Mouse (Mus musculus): ENCODE data around the gene Rpn2. TPM values are rescaled to one million over a fixed set of nuclear protein-coding genes. Genes with fewer than 3 reads are reported as not detected.

Gene Rpn2
- polyA plus RNA-seq, 1 experiment from 2014 or later: 269 TPM

DNA sequence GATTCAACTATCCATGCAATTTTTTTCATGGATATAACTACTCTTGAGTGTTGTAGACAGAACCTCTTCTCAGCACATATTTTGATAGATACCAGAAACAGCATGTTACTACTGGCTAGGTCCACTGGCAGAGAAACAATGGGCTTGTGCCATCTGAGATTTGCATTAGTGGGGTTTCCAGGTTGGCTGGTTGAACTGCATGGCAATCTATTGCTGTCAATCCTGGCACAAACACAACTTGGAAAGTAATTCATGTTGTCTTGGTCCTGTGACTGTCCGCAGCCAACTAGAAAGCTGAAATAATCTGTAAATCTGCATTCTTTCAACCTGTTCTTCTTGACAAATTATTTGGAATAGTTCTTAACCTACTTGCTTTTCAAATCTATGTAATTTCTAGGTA lies 15.7 kb upstream of the Rpn2 start:
- Histone ChIP-seq H3K4me2 (ENCODE audit: low read depth, severe bottlenecking) (no peak overlapping the region), H3K4me1 (ENCODE audit: control insufficient read depth, insufficient read depth, low read length) (0 out of 2 replicates have a peak, but pooled peaks cover 6% of the 10 kb centered on the region), H3K27ac (replicated peaks; ENCODE audit: low read depth, low read length) (no peak overlapping the region), H3K36me3 (ENCODE audit: control insufficient read depth, insufficient read depth, low read length) (no peaks in the 10 kb centered on the region), H3K9me3 (ENCODE audit: control insufficient read depth, low read length) (no peaks in the 10 kb centered on the region), H3K27me3 (ENCODE audit: control insufficient read depth, insufficient read depth, low read length) (no peaks in the 10 kb centered on the region), H3K9ac (ENCODE audit: low read length) (no peak overlapping the region), H3K4me3 (ENCODE audit: low read depth, low read length) (no peak overlapping the region)
- DNase-seq (ENCODE audit: low spot score) (no peak), ATAC-seq (ENCODE audit: insufficient number of reproducible peaks, low FRiP score, low TSS enrichment, low read depth) (no peak)
- WGBS: 92% methylated on average over 1 of the region's 1 CpGs

DNA sequence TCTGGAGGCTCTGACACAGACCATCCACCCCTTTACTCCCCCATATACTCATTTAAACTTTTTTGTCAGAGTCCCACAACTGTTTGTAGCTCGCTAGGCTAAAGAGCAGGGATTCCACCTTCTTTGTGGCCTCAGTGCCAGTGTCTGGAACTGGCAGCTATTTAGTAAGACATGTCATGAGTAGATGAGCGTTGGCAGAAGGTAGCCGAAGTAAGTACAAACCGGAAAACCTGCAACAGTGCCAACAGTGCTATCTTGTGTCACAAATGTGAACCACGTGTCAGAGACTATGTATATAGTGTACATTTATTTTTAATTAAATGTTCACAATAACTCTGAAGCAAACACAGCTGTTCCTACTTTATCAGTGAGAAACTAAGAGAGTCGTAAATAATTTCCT lies 15.0 kb upstream of the Rpn2 start:
- 0 out of 2 replicates have a peak overlapping the region, but pooled peaks have one; percentile 21 for H3K27ac ChIP-seq (replicated peaks; ENCODE audit: low read depth, low read length)
- H3K36me3 ChIP-seq (ENCODE audit: control insufficient read depth, insufficient read depth, low read length): no peaks in the 10 kb centered on the region
- H3K4me3 ChIP-seq (ENCODE audit: low read depth, low read length): no peak overlapping the region
- H3K4me2 ChIP-seq (ENCODE audit: low read depth, severe bottlenecking): no peak overlapping the region
- ATAC-seq (ENCODE audit: insufficient number of reproducible peaks, low FRiP score, low TSS enrichment, low read depth) (no peak), DNase-seq (ENCODE audit: low spot score) (no peak)
- 59% methylated on average over 6 of the region's 6 CpGs for WGBS
- H3K9me3 ChIP-seq (ENCODE audit: control insufficient read depth, low read length): no peaks in the 10 kb centered on the region
- H3K4me1 ChIP-seq (ENCODE audit: control insufficient read depth, insufficient read depth, low read length): 0 out of 2 replicates have a peak, but pooled peaks cover 6% of the 10 kb centered on the region
- H3K27me3 ChIP-seq (ENCODE audit: control insufficient read depth, insufficient read depth, low read length): no peaks in the 10 kb centered on the region
- H3K9ac ChIP-seq (ENCODE audit: low read length): no peak overlapping the region

DNA sequence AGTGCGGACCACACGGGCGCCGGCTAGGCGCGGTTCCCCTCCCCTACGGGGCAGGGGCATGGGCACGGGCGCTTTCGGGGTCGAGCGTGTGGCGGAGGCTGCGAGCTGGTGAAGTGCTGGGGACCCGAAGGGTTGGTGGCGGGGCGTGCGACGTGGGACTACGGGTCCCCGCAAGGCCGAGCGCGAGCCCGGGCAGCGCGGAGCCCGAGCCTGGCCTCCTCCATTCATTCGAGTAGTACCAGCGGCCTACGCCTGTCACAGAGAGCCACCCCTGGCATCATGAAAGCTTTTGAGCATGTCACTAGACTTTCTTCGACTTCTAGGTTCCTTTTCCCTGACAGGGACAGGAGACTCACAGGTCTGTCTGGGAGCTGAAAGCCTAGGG lies 591 bp downstream of the Rpn2 start, which contains the start of gene Mroh8:
Gene Mroh8 (minus strand): TSS at position 134 of the 385 bp plus-strand sequence.
- H3K4me2 ChIP-seq (ENCODE audit: low read depth, severe bottlenecking): peak within 1 kb of the TSS; percentile 76
- 0% methylated on average over 32 of the region's 32 CpGs for WGBS

DNA sequence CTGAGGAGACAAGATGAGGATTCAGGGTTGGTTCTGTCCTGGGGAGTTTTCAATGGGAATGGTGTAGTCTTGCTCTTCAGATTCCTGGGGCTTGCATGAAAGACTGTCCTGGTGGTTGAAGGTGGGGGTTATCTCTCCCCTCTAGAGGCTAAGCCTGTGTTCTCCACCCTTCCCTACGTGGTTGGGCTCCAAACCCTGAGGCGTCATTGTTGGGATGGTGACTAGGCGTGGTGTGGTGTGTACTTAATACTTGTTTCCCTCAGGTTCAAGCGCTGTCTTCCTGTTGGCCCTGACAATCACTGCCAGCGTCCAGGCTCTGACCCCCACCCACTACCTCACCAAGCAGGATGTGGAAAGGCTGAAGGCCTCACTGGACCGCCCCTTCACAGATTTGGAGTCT lies 4.5 kb downstream of the Rpn2 start:
- Histone ChIP-seq H3K4me1 (ENCODE audit: control insufficient read depth, insufficient read depth, low read length) (peaks cover 10% of the 10 kb centered on the region), H3K36me3 (ENCODE audit: control insufficient read depth, insufficient read depth, low read length) (peaks cover 13% of the 10 kb centered on the region), H3K27me3 (ENCODE audit: control insufficient read depth, insufficient read depth, low read length) (no peaks in the 10 kb centered on the region), H3K4me2 (ENCODE audit: low read depth, severe bottlenecking) (no peak overlapping the region), H3K4me3 (ENCODE audit: low read depth, low read length) (no peak overlapping the region), H3K27ac (replicated peaks; ENCODE audit: low read depth, low read length) (no peak overlapping the region), H3K9me3 (ENCODE audit: control insufficient read depth, low read length) (no peaks in the 10 kb centered on the region), H3K9ac (ENCODE audit: low read length) (no peak overlapping the region)
- DNase-seq (ENCODE audit: low spot score) (no peak), ATAC-seq (ENCODE audit: insufficient number of reproducible peaks, low FRiP score, low TSS enrichment, low read depth) (no peak)
- 92% methylated on average over 6 of the region's 6 CpGs for WGBS

More for the DNA sequence above, 591 bp downstream of the Rpn2 start, which contains the start of gene Mroh8:
- Histone ChIP-seq H3K36me3 (ENCODE audit: control insufficient read depth, insufficient read depth, low read length) (peaks cover 10% of the 10 kb centered on the region), H3K9me3 (ENCODE audit: control insufficient read depth, low read length) (no peaks in the 10 kb centered on the region), H3K27ac (replicated peaks; ENCODE audit: low read depth, low read length) (peak within 1 kb of the TSS; percentile 90), H3K4me3 (ENCODE audit: low read depth, low read length) (peak within 1 kb of the TSS; percentile 81), H3K9ac (ENCODE audit: low read length) (peak within 1 kb of the TSS; percentile 95), H3K27me3 (ENCODE audit: control insufficient read depth, insufficient read depth, low read length) (no peaks in the 10 kb centered on the region), H3K4me1 (ENCODE audit: control insufficient read depth, insufficient read depth, low read length) (peaks cover 13% of the 10 kb centered on the region)
- ATAC-seq (ENCODE audit: insufficient number of reproducible peaks, low FRiP score, low TSS enrichment, low read depth) (peak; percentile 42), DNase-seq (ENCODE audit: low spot score) (no peak)

DNA sequence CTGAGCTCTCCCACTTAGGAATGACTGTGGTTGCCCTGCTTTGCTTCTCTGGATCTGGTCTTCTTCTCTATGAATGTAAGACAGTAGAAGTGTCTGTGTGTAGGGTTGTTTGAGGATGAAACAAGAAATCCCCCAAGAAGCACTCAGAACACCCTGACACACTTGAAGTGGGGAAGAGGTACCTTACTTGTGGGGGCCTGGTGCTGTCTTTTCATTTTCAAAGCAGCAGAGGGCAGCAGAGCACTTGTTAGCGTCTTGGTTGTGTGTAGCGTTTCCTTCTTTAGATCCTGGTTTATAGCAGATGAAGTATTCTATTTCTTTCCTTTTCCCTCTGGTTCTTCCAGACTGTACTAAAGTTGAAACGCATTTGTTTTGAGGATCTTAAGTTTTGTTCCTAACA lies 8.7 kb downstream of the Rpn2 start:
- Histone ChIP-seq H3K9me3 (ENCODE audit: control insufficient read depth, low read length) (no peaks in the 10 kb centered on the region), H3K4me2 (ENCODE audit: low read depth, severe bottlenecking) (no peak overlapping the region), H3K27ac (replicated peaks; ENCODE audit: low read depth, low read length) (no peak overlapping the region), H3K4me1 (ENCODE audit: control insufficient read depth, insufficient read depth, low read length) (no peaks in the 10 kb centered on the region), H3K4me3 (ENCODE audit: low read depth, low read length) (no peak overlapping the region), H3K9ac (ENCODE audit: low read length) (no peak overlapping the region), H3K27me3 (ENCODE audit: control insufficient read depth, insufficient read depth, low read length) (no peaks in the 10 kb centered on the region), H3K36me3 (ENCODE audit: control insufficient read depth, insufficient read depth, low read length) (peaks cover 26% of the 10 kb centered on the region)
- 38% methylated on average over 3 of the region's 3 CpGs for WGBS
- ATAC-seq (ENCODE audit: insufficient number of reproducible peaks, low FRiP score, low TSS enrichment, low read depth) (no peak), DNase-seq (ENCODE audit: low spot score) (peak; percentile 46)

DNA sequence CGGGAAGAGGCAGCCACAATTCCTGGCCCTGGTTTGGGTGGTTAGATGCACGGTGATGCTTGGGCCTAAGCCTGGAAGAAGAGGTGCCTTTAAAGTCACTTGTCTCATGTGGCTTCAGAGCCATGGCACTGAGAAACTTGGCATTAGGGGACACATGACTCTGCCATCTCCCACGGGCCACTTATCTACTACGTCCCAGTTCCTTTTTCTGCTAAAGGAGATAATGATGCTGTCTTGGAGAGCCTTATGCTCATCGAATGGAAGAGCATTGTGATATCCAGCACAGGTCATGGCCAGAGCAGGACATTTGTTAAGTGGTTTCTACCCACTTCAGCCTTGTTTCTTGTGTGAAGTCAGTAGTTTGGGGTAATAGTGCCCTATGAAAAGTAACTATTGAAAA lies 10.2 kb downstream of the Rpn2 start:
- no peak overlapping the region for H3K27ac ChIP-seq (replicated peaks; ENCODE audit: low read depth, low read length)
- H3K4me3 ChIP-seq (ENCODE audit: low read depth, low read length): no peak overlapping the region
- no peak for DNase-seq (ENCODE audit: low spot score)
- no peaks in the 10 kb centered on the region for H3K4me1 ChIP-seq (ENCODE audit: control insufficient read depth, insufficient read depth, low read length)
- no peaks in the 10 kb centered on the region for H3K27me3 ChIP-seq (ENCODE audit: control insufficient read depth, insufficient read depth, low read length)
- 94% methylated on average over 5 of the region's 5 CpGs for WGBS
- no peaks in the 10 kb centered on the region for H3K9me3 ChIP-seq (ENCODE audit: control insufficient read depth, low read length)
- no peak for ATAC-seq (ENCODE audit: insufficient number of reproducible peaks, low FRiP score, low TSS enrichment, low read depth)
- no peak overlapping the region for H3K9ac ChIP-seq (ENCODE audit: low read length)
- peaks cover 22% of the 10 kb centered on the region for H3K36me3 ChIP-seq (ENCODE audit: control insufficient read depth, insufficient read depth, low read length)
- no peak overlapping the region for H3K4me2 ChIP-seq (ENCODE audit: low read depth, severe bottlenecking)

DNA sequence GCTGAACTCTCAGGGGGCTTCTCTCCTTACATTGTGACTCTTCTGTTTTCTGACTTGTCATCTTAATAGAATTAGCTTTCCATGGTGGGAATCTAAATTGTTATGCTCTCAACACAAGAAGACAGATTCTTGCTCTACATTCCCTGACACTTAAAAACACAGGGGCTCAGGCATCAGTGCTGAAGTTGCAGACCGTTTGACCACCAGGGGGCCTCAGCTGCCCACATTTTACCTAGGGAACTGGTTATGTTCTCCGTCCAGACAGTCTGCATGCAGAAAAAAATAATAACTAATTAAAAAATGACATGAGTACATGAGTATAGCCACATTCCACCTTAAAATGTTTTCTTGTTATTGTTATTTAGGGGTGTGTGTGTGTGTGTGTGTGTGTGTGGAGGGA lies 13.3 kb downstream of the Rpn2 start:
- DNase-seq (ENCODE audit: low spot score) (peak; percentile 80), ATAC-seq (ENCODE audit: insufficient number of reproducible peaks, low FRiP score, low TSS enrichment, low read depth) (no peak)
- Histone ChIP-seq H3K27me3 (ENCODE audit: control insufficient read depth, insufficient read depth, low read length) (no peaks in the 10 kb centered on the region), H3K9me3 (ENCODE audit: control insufficient read depth, low read length) (no peaks in the 10 kb centered on the region), H3K27ac (replicated peaks; ENCODE audit: low read depth, low read length) (no peak overlapping the region), H3K9ac (ENCODE audit: low read length) (no peak overlapping the region), H3K4me2 (ENCODE audit: low read depth, severe bottlenecking) (no peak overlapping the region), H3K4me3 (ENCODE audit: low read depth, low read length) (no peak overlapping the region), H3K36me3 (ENCODE audit: control insufficient read depth, insufficient read depth, low read length) (peaks cover 35% of the 10 kb centered on the region), H3K4me1 (ENCODE audit: control insufficient read depth, insufficient read depth, low read length) (no peaks in the 10 kb centered on the region)
- 27% methylated on average over 2 of the region's 2 CpGs for WGBS

DNA sequence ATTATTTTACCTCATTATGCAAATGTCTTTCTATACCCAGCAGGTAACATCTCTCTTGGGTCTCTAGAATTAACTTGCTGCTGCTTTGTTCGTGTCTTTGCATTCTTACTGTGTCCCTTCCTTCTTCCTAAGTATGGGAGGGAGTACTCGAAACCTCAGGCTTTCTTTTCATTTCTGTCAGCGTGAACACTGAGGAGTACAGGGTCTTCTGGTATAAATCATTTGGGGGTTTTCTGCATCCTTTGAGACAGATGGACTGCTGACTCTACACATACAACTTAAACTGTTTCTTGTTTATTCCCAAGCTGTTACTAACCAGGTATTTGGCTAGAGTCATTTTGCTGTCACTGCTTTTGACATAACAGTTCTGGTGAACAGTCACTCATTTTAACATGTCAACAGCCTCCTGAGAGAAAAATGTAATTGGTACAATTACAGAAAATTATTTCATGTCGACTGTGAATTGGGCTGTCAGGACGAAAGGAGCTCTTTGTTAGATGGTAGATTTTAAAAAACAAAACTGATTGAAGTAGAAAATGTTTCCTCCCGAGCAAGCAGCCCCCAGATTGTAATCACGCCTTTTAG lies 17.4 kb downstream of the Rpn2 start:
- ATAC-seq (ENCODE audit: insufficient number of reproducible peaks, low FRiP score, low TSS enrichment, low read depth) (no peak), DNase-seq (ENCODE audit: low spot score) (no peak)
- peaks cover 48% of the 10 kb centered on the region for H3K36me3 ChIP-seq (ENCODE audit: control insufficient read depth, insufficient read depth, low read length)
- no peak overlapping the region for H3K9ac ChIP-seq (ENCODE audit: low read length)
- no peak overlapping the region for H3K4me3 ChIP-seq (ENCODE audit: low read depth, low read length)
- H3K9me3 ChIP-seq (ENCODE audit: control insufficient read depth, low read length): no peaks in the 10 kb centered on the region
- no peak overlapping the region for H3K27ac ChIP-seq (replicated peaks; ENCODE audit: low read depth, low read length)
- H3K4me1 ChIP-seq (ENCODE audit: control insufficient read depth, insufficient read depth, low read length): no peaks in the 10 kb centered on the region
- H3K4me2 ChIP-seq (ENCODE audit: low read depth, severe bottlenecking): no peak overlapping the region
- WGBS: 87% methylated on average over 7 of the region's 7 CpGs
- H3K27me3 ChIP-seq (ENCODE audit: control insufficient read depth, insufficient read depth, low read length): no peaks in the 10 kb centered on the region

DNA sequence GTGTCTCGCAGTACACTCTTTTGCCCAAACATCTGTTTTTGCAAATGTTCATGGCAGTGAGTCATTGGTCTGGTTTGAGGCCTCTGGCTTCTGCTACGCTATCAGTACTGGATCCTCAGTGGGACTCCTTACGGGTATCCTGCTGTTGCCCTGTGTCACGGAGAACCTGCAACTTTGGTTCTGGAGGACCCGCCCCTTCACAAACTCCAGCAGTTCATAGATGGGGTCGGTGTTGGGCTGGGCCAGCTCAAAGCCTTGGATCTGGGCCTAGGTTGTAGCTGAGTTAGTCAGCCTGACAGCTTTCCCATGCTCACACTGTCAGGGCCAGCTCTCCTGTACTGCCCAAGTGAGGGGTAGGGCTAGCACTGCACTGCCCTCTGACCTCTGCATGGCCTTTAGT lies 21.2 kb downstream of the Rpn2 start:
- Histone ChIP-seq H3K9me3 (ENCODE audit: control insufficient read depth, low read length) (no peaks in the 10 kb centered on the region), H3K36me3 (ENCODE audit: control insufficient read depth, insufficient read depth, low read length) (peaks cover 48% of the 10 kb centered on the region), H3K27me3 (ENCODE audit: control insufficient read depth, insufficient read depth, low read length) (no peaks in the 10 kb centered on the region), H3K4me3 (ENCODE audit: low read depth, low read length) (no peak overlapping the region), H3K4me2 (ENCODE audit: low read depth, severe bottlenecking) (no peak overlapping the region), H3K4me1 (ENCODE audit: control insufficient read depth, insufficient read depth, low read length) (no peaks in the 10 kb centered on the region), H3K9ac (ENCODE audit: low read length) (no peak overlapping the region), H3K27ac (replicated peaks; ENCODE audit: low read depth, low read length) (no peak overlapping the region)
- ATAC-seq (ENCODE audit: insufficient number of reproducible peaks, low FRiP score, low TSS enrichment, low read depth) (no peak), DNase-seq (ENCODE audit: low spot score) (no peak)
- WGBS: 91% methylated on average over 6 of the region's 6 CpGs

Measured in limb, embryonic 11.5 days (tissue).